Mouse (Mus musculus): ENCODE data around the gene Ttll3. TPM values are rescaled to one million over a fixed set of nuclear protein-coding genes. Genes with fewer than 3 reads are reported as not detected.

Gene Ttll3
- total and polyA plus RNA-seq, 3 experiments: 5.7 to 11.2 TPM; not detected in 1

DNA sequence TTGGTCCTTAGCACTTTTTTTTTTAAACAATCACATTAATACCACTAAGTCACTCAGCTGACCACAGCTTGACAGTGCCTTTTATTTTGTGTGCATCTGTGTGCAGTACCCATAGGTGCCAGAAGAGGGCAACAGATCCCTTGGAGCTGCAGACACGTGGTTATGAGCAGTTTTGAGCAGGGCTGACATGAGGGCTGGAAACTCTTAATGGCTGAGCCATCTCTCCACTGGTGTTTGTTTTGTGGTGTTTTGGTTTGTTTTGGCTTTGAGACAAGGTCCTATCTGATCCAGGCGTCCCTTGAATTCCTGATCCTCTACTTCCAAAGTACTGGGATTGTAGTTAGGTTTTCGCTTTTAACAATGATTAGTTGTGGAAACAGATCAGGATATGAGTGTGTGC is 38.3 kb downstream of the Ttll3 start:
- H3K9ac ChIP-seq (ENCODE audit: control insufficient read depth, low read depth, low read length, poor library complexity, severe bottlenecking): no peak overlapping the region
- no peaks in the 10 kb centered on the region for H3K27me3 ChIP-seq (ENCODE audit: control insufficient read depth in 1 of 2, insufficient read depth in 2 of 2, low read length in 2 of 2)
- H3K4me3 ChIP-seq (ENCODE audit: control insufficient read depth in 1 of 2, insufficient read depth in 1 of 2, low read depth in 2 of 2, low read length in 2 of 2): no peak overlapping the region
- DNase-seq (ENCODE audit: low read depth, low spot score): peak; percentile 78
- no peaks in the 10 kb centered on the region for H3K9me3 ChIP-seq (replicated peaks; ENCODE audit: insufficient read depth, low read length)
- H3K27ac ChIP-seq (ENCODE audit: control insufficient read depth, low read depth, low read length): no peak overlapping the region
- peak; percentile 98 for TF ChIP-seq MYC (IDR thresholded peaks at IDR 0.05; ENCODE audit: low read depth, low read length)
- no peak for TF ChIP-seq ELF1 (IDR thresholded peaks at IDR 0.05; ENCODE audit: low read depth, low read length)
- TF ChIP-seq POLR2AphosphoS2 (IDR thresholded peaks at IDR 0.05; ENCODE audit: low read length): no peak
- peak; percentile 69 to 87 (median 76) for TF ChIP-seq CTCF (IDR thresholded peaks at IDR 0.05 in 2 of 3, conservative IDR thresholded peaks at IDR 0.05 in 1 of 3; ENCODE audit: control insufficient read depth in 1 of 3, insufficient read depth in 1 of 3, low read depth in 2 of 3, low read length in 3 of 3, poor library complexity in 1 of 3, severe bottlenecking in 1 of 3)
- peak; percentile 57 for TF ChIP-seq RAD21 (IDR thresholded peaks at IDR 0.05; ENCODE audit: low read depth, low read length)
- no peak for TF ChIP-seq UBTF (IDR thresholded peaks at IDR 0.05; ENCODE audit: borderline replicate concordance, insufficient read depth, low read depth, low read length)
- TF ChIP-seq TCF12 (IDR thresholded peaks at IDR 0.05; ENCODE audit: low read depth, low read length): no peak
- no peak for TF ChIP-seq POLR2AphosphoS5 (IDR thresholded peaks at IDR 0.05; ENCODE audit: borderline replicate concordance, low read depth, low read length)
- TF ChIP-seq MXI1 (IDR thresholded peaks at IDR 0.05; ENCODE audit: low read depth, low read length): peak; percentile 50; the same call in 1 of the 2 replicates
- TF ChIP-seq NRF1 (IDR thresholded peaks at IDR 0.05; ENCODE audit: insufficient read depth, low read depth, low read length, poor library complexity, severe bottlenecking): no peak
- peak; percentile 50 for TF ChIP-seq SMC3 (IDR thresholded peaks at IDR 0.05; ENCODE audit: low read depth, low read length)
- TF ChIP-seq ZKSCAN1 (IDR thresholded peaks at IDR 0.05; ENCODE audit: low read depth, low read length): no peak
- TF ChIP-seq USF1 (IDR thresholded peaks at IDR 0.05; ENCODE audit: low read depth, low read length): peak; percentile 80
- peak; percentile 39 for TF ChIP-seq ZC3H11A (IDR thresholded peaks at IDR 0.05; ENCODE audit: low read depth, low read length)
- peak; percentile 91 for TF ChIP-seq MAX (IDR thresholded peaks at IDR 0.05; ENCODE audit: low read length)
- no peak for TF ChIP-seq MYB (IDR thresholded peaks at IDR 0.05; ENCODE audit: low read depth, low read length)
- no peak for TF ChIP-seq MEF2A (IDR thresholded peaks at IDR 0.05; ENCODE audit: extremely low read depth, insufficient replicate concordance, low read depth, low read length, poor library complexity, severe bottlenecking)
- TF ChIP-seq USF2 (IDR thresholded peaks at IDR 0.05; ENCODE audit: borderline replicate concordance in 1 of 2, insufficient read depth in 1 of 2, low read depth in 1 of 2, low read length in 2 of 2): no peak
- TF ChIP-seq SIN3A (IDR thresholded peaks at IDR 0.05; ENCODE audit: low read length): no peak
- TF ChIP-seq MAFK (IDR thresholded peaks at IDR 0.05; ENCODE audit: borderline replicate concordance, low read depth, low read length): no peak
- TF ChIP-seq ETS1 (IDR thresholded peaks at IDR 0.05; ENCODE audit: low read depth, low read length): no peak
- peak; percentile 11; the same call in 1 of the 2 replicates for TF ChIP-seq RCOR1 (IDR thresholded peaks at IDR 0.05; ENCODE audit: low read depth, low read length)
- peaks cover 6 to 12% of the 10 kb centered on the region in 2 experiments; a peak in 3 of 4 replicates for H3K4me1 ChIP-seq (ENCODE audit: control insufficient read depth in 1 of 2, insufficient read depth in 2 of 2, low read length in 2 of 2)
- H3K79me2 ChIP-seq (ENCODE audit: control insufficient read depth, insufficient read depth, low read length, poor library complexity): no peaks in the 10 kb centered on the region
- H3K36me3 ChIP-seq (ENCODE audit: control insufficient read depth in 1 of 2, insufficient read depth in 2 of 2, low read length in 2 of 2): peaks cover 0 to 3% of the 10 kb centered on the region in 2 experiments; a peak in 2 of 4 replicates
